Mouse (Mus musculus): ENCODE data around the gene Efcc1. TPM values are rescaled to one million over a fixed set of nuclear protein-coding genes. Genes with fewer than 3 reads are reported as not detected.

Gene Efcc1
- total and polyA plus RNA-seq, 3 experiments = 0.14 TPM; not detected in 2

DNA sequence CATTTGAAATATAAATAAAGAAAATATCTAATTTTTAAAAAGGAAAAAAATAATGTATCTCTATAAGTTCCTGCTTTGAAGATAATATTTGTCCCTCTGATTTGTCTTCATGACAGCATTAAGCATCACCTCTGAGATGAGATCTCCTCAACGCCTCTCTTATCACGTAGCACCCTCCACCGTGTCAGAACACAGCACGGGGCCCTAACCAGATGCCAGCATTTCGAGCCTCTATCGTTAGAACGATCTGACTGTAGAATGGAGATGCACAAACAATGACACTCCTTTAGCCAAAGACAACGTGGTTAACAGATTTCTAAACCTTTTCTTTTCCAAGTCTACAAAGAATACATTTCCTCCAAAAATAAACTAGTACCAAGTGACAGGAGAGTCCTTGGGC, 53.4 kb downstream of the Efcc1 start:
- Histone ChIP-seq H3K27ac (ENCODE audit: insufficient read depth, low read depth) (no peak overlapping the region), H3K9ac (ENCODE audit: insufficient read depth, low read depth) (no peak overlapping the region), H3K4me2 (ENCODE audit: insufficient read depth, low read depth, poor library complexity, severe bottlenecking) (no peak overlapping the region), H3K79me2 (replicated peaks; ENCODE audit: control insufficient read depth, extremely low read depth, insufficient read depth, poor library complexity, severe bottlenecking) (no peaks in the 10 kb centered on the region), H3K9me3 (replicated peaks; ENCODE audit: low read length) (no peaks in the 10 kb centered on the region), H3K4me1 (ENCODE audit: control insufficient read depth in 1 of 2, insufficient read depth in 2 of 2) (no peaks in the 10 kb centered on the region), H3K36me3 (replicated peaks in 1 of 2; ENCODE audit: control insufficient read depth in 1 of 2, insufficient read depth in 1 of 2, low read length in 1 of 2) (no peaks in the 10 kb centered on the region), H3K4me3 (replicated peaks in 1 of 3; ENCODE audit: low read depth in 2 of 3, low read length in 2 of 3, poor library complexity in 1 of 3) (no peak overlapping the region), H3K27me3 (replicated peaks) (no peaks in the 10 kb centered on the region)
- in situ Hi-C loops (cut with MboI; ENCODE audit: low pct_ligation_motif_present, low pct_unique_long_range_greater_than_20kb, low sequenced_read_pairs) (no loop called here), dilution Hi-C loops (cut with MboI; ENCODE audit: extremely low pct_ligation_motif_present, extremely low pct_unique_long_range_greater_than_20kb, low sequenced_read_pairs) (no loop called here)
- TF ChIP-seq IRF4 (IDR thresholded peaks at IDR 0.05; ENCODE audit: low read depth, low read length) = no peak
- TF ChIP-seq TBP (conservative IDR thresholded peaks at IDR 0.05; ENCODE audit: low read depth, low read length) = no peak
- no peak for TF ChIP-seq ETS1 (conservative IDR thresholded peaks at IDR 0.05; ENCODE audit: low read depth, low read length)
- DNase-seq (ENCODE audit: extremely low read depth) = no peak

DNA sequence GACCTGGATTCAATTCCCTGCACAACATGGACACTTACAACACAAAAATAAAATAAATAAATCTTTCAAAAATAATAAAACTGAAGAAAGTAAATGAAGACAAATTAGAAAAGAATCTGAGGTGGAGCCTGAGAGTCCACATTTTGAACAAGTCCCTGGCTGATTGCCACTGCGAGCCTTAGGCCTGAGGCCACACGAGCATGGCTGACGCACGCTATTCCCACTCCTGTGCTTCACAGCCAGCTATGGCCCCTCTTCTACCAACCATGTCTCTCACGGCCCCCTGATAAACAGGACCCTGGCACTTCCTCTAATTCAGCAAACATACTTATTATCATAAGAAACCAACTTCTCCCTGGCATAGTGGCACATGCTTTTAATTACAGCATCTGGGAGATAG, 56.0 kb downstream of the Efcc1 start:
- Histone ChIP-seq H3K4me2 (ENCODE audit: insufficient read depth, low read depth, poor library complexity, severe bottlenecking) (no peak overlapping the region), H3K4me1 (ENCODE audit: control insufficient read depth in 1 of 2, insufficient read depth in 2 of 2) (no peaks in the 10 kb centered on the region), H3K4me3 (replicated peaks in 1 of 3; ENCODE audit: low read depth in 2 of 3, low read length in 2 of 3, poor library complexity in 1 of 3) (no peak overlapping the region), H3K9ac (ENCODE audit: insufficient read depth, low read depth) (no peak overlapping the region), H3K27me3 (replicated peaks) (no peaks in the 10 kb centered on the region), H3K9me3 (replicated peaks; ENCODE audit: low read length) (no peaks in the 10 kb centered on the region), H3K36me3 (replicated peaks in 1 of 2; ENCODE audit: control insufficient read depth in 1 of 2, insufficient read depth in 1 of 2, low read length in 1 of 2) (peaks cover 15 to 25% of the 10 kb centered on the region in 2 experiments), H3K27ac (ENCODE audit: insufficient read depth, low read depth) (no peak overlapping the region), H3K79me2 (replicated peaks; ENCODE audit: control insufficient read depth, extremely low read depth, insufficient read depth, poor library complexity, severe bottlenecking) (no peaks in the 10 kb centered on the region)
- TF ChIP-seq RCOR1 (conservative IDR thresholded peaks at IDR 0.05; ENCODE audit: low read depth, low read length) (no peak), UBTF (IDR thresholded peaks at IDR 0.05; ENCODE audit: low read depth, low read length) (no peak), ZC3H11A (IDR thresholded peaks at IDR 0.05; ENCODE audit: low read depth, low read length) (no peak), TCF12 (IDR thresholded peaks at IDR 0.05; ENCODE audit: low read depth, low read length) (no peak), SIN3A (IDR thresholded peaks at IDR 0.05; ENCODE audit: low read length) (no peak), PAX5 (IDR thresholded peaks at IDR 0.05; ENCODE audit: low read length) (no peak), MAX (IDR thresholded peaks at IDR 0.05; ENCODE audit: low read length) (no peak), CHD1 (IDR thresholded peaks at IDR 0.05; ENCODE audit: low read depth, low read length) (no peak), E2F4 (IDR thresholded peaks at IDR 0.05; ENCODE audit: insufficient replicate concordance, low read depth, low read length) (no peak), POLR2AphosphoS2 (IDR thresholded peaks at IDR 0.05; ENCODE audit: low read depth, low read length) (no peak), KAT2A (IDR thresholded peaks at IDR 0.05; ENCODE audit: insufficient replicate concordance, low read length) (no peak), MYC (IDR thresholded peaks at IDR 0.05; ENCODE audit: low read depth, low read length) (no peak), JUND (conservative IDR thresholded peaks at IDR 0.05; ENCODE audit: low read depth, low read length) (no peak), NELFE (IDR thresholded peaks at IDR 0.05; ENCODE audit: low read depth, low read length) (no peak), USF2 (conservative IDR thresholded peaks at IDR 0.05; ENCODE audit: low read depth, low read length) (no peak), MEF2A (IDR thresholded peaks at IDR 0.05; ENCODE audit: borderline replicate concordance, low read depth, low read length) (no peak), JUN (IDR thresholded peaks at IDR 0.05; ENCODE audit: insufficient read depth, low read depth, low read length) (no peak), ELF1 (IDR thresholded peaks at IDR 0.05; ENCODE audit: low read depth, low read length) (no peak), HCFC1 (IDR thresholded peaks at IDR 0.05; ENCODE audit: low read depth, low read length) (no peak)
- in situ Hi-C loops (cut with MboI; ENCODE audit: low pct_ligation_motif_present, low pct_unique_long_range_greater_than_20kb, low sequenced_read_pairs) (no loop called here), dilution Hi-C loops (cut with MboI; ENCODE audit: extremely low pct_ligation_motif_present, extremely low pct_unique_long_range_greater_than_20kb, low sequenced_read_pairs) (no loop called here)
- no peak for DNase-seq (ENCODE audit: extremely low read depth)

All from CH12.LX (cell line).